Mouse (Mus musculus): ENCODE data around the gene Prom2. TPM values are rescaled to one million over a fixed set of nuclear protein-coding genes. Genes with fewer than 3 reads are reported as not detected.

Gene Prom2
- total and polyA plus RNA-seq, 3 experiments = not detected

DNA sequence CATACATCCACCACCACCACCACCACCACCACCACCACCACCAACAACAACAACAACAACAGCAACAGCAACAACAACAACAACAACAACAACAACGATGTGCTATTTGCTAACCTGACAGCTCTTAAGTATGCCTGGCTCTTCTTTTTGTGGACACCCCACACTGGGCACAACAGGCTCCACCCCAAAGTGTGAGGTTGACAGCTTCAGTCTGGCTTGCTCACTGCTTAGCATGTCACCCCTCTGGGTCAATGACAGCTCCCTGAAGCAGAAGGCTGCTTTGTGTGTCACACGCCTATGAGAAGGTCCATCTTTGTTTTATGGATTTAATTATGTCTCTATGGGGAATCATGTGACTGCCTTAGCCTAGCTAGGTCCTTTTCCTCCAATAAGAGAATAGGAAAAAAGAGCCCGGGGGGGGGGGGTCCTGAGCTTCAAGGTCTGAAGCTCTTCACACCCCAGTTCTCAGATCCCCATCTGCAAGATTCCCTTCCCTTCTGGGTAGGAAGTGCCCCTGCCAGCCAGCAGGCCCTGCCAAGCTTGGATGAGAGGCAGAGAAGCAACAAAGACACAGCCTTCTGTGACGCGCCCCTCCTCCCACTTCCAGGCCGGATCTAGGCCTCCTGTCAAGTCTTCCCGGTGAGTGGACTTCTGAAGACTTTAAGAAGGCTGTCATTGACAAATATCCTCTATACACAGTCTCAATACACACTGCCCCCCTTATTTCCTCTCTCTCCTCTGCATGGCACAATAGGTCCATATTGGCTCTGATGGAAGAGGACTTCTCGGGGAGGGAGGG is 37.3 kb downstream of the Prom2 start:
- H3K36me3 ChIP-seq (ENCODE audit: control insufficient read depth in 1 of 2, insufficient read depth in 2 of 2, low read length in 2 of 2) = no peaks in the 10 kb centered on the region
- H3K4me3 ChIP-seq (ENCODE audit: control insufficient read depth in 1 of 2, insufficient read depth in 1 of 2, low read depth in 2 of 2, low read length in 2 of 2) = no peak overlapping the region
- peaks cover 4 to 12% of the 10 kb centered on the region in 2 experiments; a peak in 3 of 4 replicates for H3K27me3 ChIP-seq (ENCODE audit: control insufficient read depth in 1 of 2, insufficient read depth in 2 of 2, low read length in 2 of 2)
- H3K27ac ChIP-seq (ENCODE audit: control insufficient read depth, low read depth, low read length) = no peak overlapping the region
- H3K9me3 ChIP-seq (replicated peaks; ENCODE audit: insufficient read depth, low read length) = no peaks in the 10 kb centered on the region
- no peak for DNase-seq (ENCODE audit: low read depth, low spot score)
- H3K79me2 ChIP-seq (ENCODE audit: control insufficient read depth, insufficient read depth, low read length, poor library complexity) = no peaks in the 10 kb centered on the region
- no peak for TF ChIP-seq EP300 (IDR thresholded peaks at IDR 0.05; ENCODE audit: low read depth in 1 of 2, low read length in 2 of 2)
- H3K4me1 ChIP-seq (ENCODE audit: control insufficient read depth in 1 of 2, insufficient read depth in 2 of 2, low read length in 2 of 2) = no peaks in the 10 kb centered on the region
- no peak overlapping the region for H3K9ac ChIP-seq (ENCODE audit: control insufficient read depth, low read depth, low read length, poor library complexity, severe bottlenecking)

DNA sequence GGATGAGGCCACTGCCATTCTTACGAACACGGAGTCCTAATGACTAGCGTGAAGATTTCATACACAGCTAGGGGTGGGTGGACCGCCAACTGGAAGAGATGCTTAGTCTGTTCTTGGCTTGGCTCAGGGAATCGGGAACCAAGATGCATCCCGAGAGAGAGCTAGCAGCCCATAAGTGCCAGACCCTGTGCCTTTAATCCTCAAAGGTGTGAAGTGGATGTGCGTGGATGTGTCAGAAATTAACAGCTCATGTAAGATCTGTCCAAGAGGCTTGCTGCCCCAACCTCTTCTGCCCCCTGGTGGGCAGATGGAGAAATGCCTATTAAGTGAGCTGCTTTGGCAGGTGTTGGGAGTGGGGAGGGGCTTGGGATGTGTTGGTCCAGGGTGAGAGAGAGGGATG is 40.2 kb downstream of the Prom2 start:
- Histone ChIP-seq H3K36me3 (ENCODE audit: control insufficient read depth in 1 of 2, insufficient read depth in 2 of 2, low read length in 2 of 2) (no peaks in the 10 kb centered on the region), H3K27me3 (ENCODE audit: control insufficient read depth in 1 of 2, insufficient read depth in 2 of 2, low read length in 2 of 2) (peaks cover 4 to 13% of the 10 kb centered on the region in 2 experiments; a peak in 3 of 4 replicates), H3K27ac (ENCODE audit: control insufficient read depth, low read depth, low read length) (no peak overlapping the region), H3K9ac (ENCODE audit: control insufficient read depth, low read depth, low read length, poor library complexity, severe bottlenecking) (no peak overlapping the region), H3K4me3 (ENCODE audit: control insufficient read depth in 1 of 2, insufficient read depth in 1 of 2, low read depth in 2 of 2, low read length in 2 of 2) (no peak overlapping the region), H3K4me1 (ENCODE audit: control insufficient read depth in 1 of 2, insufficient read depth in 2 of 2, low read length in 2 of 2) (no peaks in the 10 kb centered on the region), H3K79me2 (ENCODE audit: control insufficient read depth, insufficient read depth, low read length, poor library complexity) (no peaks in the 10 kb centered on the region), H3K9me3 (replicated peaks; ENCODE audit: insufficient read depth, low read length) (no peaks in the 10 kb centered on the region)
- TF ChIP-seq CTCF (IDR thresholded peaks at IDR 0.05 in 2 of 3, conservative IDR thresholded peaks at IDR 0.05 in 1 of 3; ENCODE audit: control insufficient read depth in 1 of 3, insufficient read depth in 1 of 3, low read depth in 2 of 3, low read length in 3 of 3, poor library complexity in 1 of 3, severe bottlenecking in 1 of 3) (peak; percentile 76 to 83 (median 81)), MAFK (IDR thresholded peaks at IDR 0.05; ENCODE audit: borderline replicate concordance, low read depth, low read length) (no peak), ZC3H11A (IDR thresholded peaks at IDR 0.05; ENCODE audit: low read depth, low read length) (0 out of 2 replicates have a peak, but pooled peaks have one; percentile 12), NELFE (IDR thresholded peaks at IDR 0.05; ENCODE audit: low read depth, low read length) (no peak), ZKSCAN1 (IDR thresholded peaks at IDR 0.05; ENCODE audit: low read depth, low read length) (no peak), KAT2A (conservative IDR thresholded peaks at IDR 0.05; ENCODE audit: low read depth, low read length) (no peak), SMC3 (IDR thresholded peaks at IDR 0.05; ENCODE audit: low read depth, low read length) (peak; percentile 78), JUND (IDR thresholded peaks at IDR 0.05; ENCODE audit: low read depth, low read length) (no peak), USF1 (IDR thresholded peaks at IDR 0.05; ENCODE audit: low read depth, low read length) (no peak), RCOR1 (IDR thresholded peaks at IDR 0.05; ENCODE audit: low read depth, low read length) (no peak), HCFC1 (IDR thresholded peaks at IDR 0.05; ENCODE audit: low read depth, low read length) (no peak), ZNF384 (IDR thresholded peaks at IDR 0.05; ENCODE audit: low read depth, low read length) (no peak), MAZ (IDR thresholded peaks at IDR 0.05; ENCODE audit: low read depth, low read length) (no peak), ZMIZ1 (IDR thresholded peaks at IDR 0.05; ENCODE audit: low read depth, low read length) (no peak), RAD21 (IDR thresholded peaks at IDR 0.05; ENCODE audit: low read depth, low read length) (peak; percentile 59), MAX (IDR thresholded peaks at IDR 0.05; ENCODE audit: low read length) (no peak), ELF1 (IDR thresholded peaks at IDR 0.05; ENCODE audit: low read depth, low read length) (no peak), BHLHE40 (IDR thresholded peaks at IDR 0.05; ENCODE audit: borderline replicate concordance, low read depth, low read length) (no peak), POLR2A (IDR thresholded peaks at IDR 0.05; ENCODE audit: control insufficient read depth in 1 of 2, insufficient read depth in 1 of 2, low read depth in 1 of 2, low read length in 2 of 2, poor library complexity in 1 of 2) (no peak), EP300 (IDR thresholded peaks at IDR 0.05; ENCODE audit: low read depth in 1 of 2, low read length in 2 of 2) (no peak), ETS1 (IDR thresholded peaks at IDR 0.05; ENCODE audit: low read depth, low read length) (no peak)
- DNase-seq (ENCODE audit: low read depth, low spot score) = peak; percentile 62

All from MEL (cell line).